Mouse (Mus musculus): ENCODE measurements around the gene Tnk1. TPM values are rescaled to one million over a fixed set of nuclear protein-coding genes. Genes with fewer than 3 reads are reported as not detected.

Tnk1 gene
- polyA plus RNA-seq (2017; shearing (Covaris generic)), result not detected

DNA sequence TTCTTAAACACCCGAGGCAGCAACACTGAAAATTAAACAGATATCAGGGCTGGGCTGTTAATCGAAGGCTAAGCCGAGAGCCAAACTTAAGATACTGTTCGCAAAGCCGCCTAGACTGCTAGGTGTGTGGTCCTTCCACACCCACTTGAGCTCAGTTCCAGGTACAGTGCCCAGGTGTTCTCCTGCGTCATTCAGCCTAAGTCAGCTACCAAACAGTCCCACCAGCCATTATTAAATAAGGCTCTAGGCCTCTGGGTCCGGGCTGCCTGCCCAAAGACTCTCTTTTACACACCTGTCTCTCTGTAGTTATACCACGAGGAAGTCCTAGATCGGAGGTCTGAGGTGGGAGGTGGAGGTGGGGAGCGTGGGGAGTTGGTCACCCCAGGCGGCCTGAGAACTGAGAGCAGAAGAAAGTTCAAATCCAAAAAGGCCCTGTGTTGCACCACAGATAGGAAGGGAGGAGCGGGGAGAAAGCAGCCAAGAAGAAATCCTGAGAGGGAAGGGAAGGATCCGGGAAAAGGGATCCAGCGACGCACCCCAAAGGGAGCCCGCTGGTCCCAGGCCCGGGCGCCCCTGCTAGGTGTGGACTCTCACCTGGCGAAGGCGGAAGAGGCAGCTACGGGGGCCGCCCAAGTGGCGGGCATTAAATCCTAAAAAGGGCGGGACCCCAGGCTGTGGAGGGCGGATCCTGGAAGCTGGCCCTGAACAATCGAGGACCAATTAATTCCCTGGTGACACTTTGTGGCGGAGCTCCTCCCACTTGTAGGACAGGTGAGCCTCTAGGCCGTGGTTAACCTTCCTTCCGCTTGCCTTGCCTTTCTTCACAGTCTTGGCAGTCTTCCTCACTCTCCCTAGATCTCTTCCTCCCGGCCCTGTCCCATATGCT lies at the start of gene Tnk1:
Gene Tnk1, minus strand, starts transcription at position 618 of the 886 bp plus-strand sequence.
- no peak for ATAC-seq

DNA sequence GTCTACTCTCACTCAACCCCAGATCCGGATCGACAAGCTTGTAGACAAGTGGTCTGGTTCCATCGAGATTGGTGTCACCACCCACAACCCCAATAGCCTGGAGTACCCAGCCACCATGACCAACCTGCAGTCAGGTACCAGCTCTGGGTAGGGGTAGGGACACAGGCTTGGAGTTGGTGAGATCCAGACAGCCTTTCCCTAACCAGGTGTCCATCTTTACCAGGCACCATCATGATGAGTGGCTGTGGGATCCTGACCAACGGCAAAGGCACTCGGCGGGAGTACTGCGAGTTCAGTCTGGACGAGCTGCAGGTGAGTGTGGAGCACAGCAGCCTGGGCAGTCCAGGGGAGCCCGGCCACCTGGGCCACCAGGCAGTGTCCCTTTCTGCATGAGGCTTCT lies 45.8 kb upstream of the Tnk1 start:
- ATAC-seq, result no peak

DNA sequence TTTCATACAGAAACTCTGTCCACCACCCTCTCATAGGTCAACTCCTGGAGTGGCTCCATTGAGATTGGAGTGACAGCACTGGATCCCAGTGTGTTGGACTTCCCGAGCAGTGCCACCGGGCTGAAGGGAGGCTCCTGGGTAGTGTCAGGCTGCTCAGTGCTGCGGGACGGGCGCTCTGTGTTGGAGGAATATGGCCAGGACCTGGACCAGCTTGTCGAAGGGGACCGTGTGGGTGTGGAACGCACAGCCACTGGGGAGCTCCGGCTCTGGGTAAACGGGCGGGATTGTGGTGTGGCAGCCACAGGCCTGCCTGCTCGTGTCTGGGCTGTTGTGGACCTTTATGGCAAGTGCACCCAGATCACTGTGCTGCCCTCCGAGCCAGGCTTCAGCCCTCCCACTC lies 44.4 kb upstream of the Tnk1 start:
- ATAC-seq, result no peak

DNA sequence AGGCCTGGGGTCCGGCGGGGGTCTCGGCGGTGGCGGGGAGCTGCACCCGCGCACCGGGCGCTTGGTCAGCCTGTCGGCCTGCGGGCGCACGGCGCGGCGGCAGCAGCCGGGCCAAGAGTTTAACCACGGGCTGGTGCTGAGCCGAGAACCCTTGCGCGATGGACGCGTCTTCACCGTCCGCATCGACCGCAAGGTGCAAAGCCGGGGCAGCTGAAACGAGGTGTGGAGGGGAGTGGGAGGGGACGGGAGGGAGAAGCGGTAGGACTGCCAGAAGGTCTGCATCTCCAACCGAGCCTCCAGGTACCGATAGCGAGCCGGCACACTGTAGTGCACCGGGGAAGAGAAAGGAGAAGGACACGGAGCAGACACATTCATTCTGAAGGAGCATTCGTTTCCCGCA lies 43.5 kb upstream of the Tnk1 start:
- ATAC-seq, result no peak

DNA sequence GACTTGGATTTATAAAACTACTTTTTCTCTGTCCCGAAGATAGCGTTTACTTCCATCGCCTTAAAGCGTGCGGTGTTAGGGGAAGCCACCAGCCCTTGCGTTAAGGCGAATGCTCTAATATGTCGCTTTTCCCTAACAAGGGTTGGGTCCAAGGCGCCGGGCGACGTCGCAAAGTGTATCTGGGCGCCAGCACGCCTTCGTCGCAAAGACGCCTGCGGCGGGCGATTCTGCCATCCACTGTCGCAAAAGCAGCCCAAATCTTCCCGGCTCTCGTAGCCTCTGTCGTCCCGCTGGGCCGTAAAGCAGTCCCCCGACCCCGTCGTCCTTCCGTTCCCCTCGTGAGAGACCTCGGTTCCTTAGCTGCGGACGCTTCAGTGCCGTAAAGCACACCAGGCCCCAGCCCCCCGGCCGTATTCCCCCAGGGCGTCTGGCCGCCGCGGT lies 42.9 kb upstream of the Tnk1 start:
- ATAC-seq, result peak; percentile 55

DNA sequence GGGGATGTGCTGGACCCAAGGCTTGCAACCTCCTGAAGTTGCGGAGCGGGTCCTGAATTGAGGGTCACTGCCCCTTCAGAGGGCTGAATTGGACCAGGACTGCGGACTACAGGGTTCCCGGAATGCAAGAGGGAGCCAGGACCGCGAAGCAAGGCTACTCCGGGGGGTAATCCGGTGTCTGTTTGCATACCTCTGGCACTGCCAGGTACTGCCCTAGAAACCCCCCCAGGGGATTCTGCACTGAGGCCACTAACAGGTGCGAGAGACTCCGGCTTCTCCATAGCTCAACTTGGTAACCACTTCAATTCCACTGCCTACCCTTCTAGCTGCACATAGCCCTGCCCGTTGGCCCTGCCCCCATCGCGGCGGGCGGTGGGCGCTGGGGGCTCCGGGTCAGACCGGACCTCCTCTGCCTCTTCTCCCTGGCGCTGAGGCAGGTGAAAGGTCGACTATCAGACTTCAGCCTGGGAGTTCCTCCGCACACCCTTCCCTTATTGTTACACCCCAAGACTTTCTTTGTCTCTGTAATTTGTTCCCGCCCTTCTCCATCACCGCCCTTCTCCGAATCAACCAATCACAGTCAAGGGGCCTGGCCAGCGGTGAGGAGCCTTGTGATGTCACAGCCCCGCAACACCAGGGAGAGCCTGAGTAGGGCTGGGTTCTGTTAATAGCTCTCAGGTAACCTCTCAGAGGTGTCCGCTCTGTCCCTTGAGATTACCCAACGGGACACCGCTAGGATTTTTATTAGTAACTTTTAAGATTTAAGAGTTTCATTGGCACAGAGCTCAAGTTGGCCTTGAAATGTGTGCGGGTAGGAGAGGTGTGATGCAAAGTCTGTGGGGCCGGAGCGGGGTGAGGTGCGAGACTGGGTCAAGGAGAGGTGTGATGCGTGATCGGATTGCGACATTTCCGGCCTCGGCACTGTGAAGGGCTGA lies 42.2 kb upstream of the Tnk1 start, which contains the start of the genes 2810408A11Rik and Neurl4:
Gene 2810408A11Rik, minus strand, starts transcription at position 517 of the 935 bp plus-strand sequence.
Gene Neurl4, plus strand, starts transcription at position 602 of the 935 bp plus-strand sequence.
- peak; percentile 96 for ATAC-seq

DNA sequence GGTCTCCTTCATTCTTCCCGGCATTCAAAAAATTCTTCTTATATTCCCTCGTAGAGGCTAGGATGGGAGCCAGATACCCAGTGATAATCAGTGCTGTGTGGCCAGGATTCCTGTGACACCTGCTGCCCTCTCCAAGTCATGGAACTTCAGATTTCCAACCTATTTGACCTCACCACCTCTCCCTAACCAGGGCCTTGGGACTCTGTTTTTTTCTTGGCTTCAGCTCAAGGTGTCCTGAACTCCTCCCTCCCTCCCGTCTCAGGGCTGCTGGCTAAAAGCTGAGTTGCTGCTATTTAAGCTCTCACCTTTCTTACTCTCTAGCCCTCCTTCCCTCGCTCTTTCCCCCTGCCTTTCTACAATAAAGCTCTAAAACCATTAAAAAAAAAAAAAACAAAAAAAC lies 41.3 kb upstream of the Tnk1 start:
- ATAC-seq, result no peak

DNA sequence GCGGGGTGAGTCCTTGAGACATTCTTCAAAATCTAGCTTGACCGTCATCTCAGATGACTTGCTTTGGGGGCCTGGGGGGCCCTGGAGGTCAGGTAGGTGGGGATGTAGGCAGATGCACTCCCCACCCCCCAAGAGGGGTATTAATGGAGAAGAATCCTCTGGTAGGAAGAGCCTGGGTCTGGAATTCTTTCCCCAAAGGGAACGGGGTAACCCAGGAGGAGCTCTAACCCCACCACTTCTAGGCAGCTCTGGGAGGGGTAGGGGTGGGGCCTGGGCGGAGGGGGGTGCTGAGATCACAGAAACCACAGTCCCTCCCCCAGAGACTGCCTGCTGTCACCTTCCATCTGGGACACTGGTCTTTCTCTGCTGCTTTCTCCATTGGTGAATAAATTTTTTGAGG lies 36.8 kb upstream of the Tnk1 start, which contains the start of gene Acap1:
Gene Acap1, minus strand, starts transcription at position 249 of the 400 bp plus-strand sequence.
- ATAC-seq, result peak; percentile 37

DNA sequence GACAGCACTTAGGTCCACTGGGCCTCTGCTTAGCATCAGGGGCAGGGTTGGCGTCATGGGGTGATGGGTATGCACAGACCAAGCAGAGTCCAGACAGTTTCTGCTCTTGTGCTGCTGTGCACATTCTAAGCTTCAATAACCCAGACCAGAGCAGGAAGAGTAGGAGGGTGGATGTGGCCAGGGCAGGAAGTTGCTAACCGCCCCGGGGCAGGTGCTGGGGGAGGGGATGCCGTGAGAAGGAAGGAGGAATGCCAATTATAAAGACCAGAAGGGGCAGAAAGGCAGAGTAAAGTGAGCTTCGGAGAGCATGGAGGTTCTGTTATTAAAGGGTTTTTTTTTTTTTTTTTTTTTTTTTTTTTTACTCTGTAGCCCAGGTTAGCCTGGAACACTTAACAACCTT lies 36.1 kb upstream of the Tnk1 start:
- peak; percentile 95 for ATAC-seq

- no peak for ATAC-seq
These were observed 33.0 kb upstream of the Tnk1 start for GRCm38 (mm10) chr11:69891482-69891881.

GRCm38 (mm10) chr11:69886907-69887635 lies 28.5 kb upstream of the Tnk1 start:
- no peak for ATAC-seq

GRCm38 (mm10) chr11:69884663-69885062 lies 26.1 kb upstream of the Tnk1 start:
- no peak for ATAC-seq

GRCm38 (mm10) chr11:69884240-69884639 lies 25.7 kb upstream of the Tnk1 start:
- ATAC-seq, result no peak

DNA sequence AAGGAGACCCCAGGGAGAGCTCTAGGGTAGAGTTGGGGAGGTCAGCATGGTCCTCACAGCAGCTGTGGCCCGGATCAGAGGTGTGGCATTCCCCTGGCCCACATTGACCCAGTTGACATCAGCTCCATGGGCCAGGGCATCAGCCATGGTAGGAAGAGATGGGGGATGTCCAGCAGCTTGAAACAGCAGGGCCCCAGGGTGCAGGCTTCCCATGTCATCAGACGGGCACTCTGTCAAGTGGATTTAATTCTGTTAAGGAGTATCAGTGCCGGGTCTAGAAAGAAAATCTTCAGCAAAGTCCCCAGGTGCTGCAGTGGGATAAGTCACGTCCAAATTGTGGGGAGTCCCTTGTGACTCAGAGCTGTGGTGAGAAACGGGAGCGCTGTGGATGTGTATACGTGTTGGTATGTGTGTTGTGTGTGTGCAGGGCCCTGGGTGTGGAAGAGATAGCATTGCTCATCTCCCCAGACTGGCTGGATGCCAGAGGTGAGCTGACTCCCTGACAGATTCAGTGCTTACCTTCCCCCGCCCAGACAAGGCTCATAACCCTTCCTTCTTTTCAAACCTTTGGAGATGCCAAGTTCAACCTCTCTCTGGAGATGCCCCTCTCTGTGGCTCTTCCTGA lies 25.1 kb upstream of the Tnk1 start:
- ATAC-seq, result no peak

GRCm38 (mm10) chr11:69883066-69883465 lies 24.5 kb upstream of the Tnk1 start:
- no peak for ATAC-seq

- no peak for ATAC-seq
These were observed 23.5 kb upstream of the Tnk1 start for GRCm38 (mm10) chr11:69881787-69882670.

- peak; percentile 38 for ATAC-seq
These were observed 22.5 kb upstream of the Tnk1 start, which contains the start of gene Kctd11 for GRCm38 (mm10) chr11:69880853-69881603. TSS of gene Kctd11 (minus strand) at chr11:69881406.

- ATAC-seq, result peak; percentile 45
These were observed 21.9 kb upstream of the Tnk1 start for GRCm38 (mm10) chr11:69880506-69880852.

DNA sequence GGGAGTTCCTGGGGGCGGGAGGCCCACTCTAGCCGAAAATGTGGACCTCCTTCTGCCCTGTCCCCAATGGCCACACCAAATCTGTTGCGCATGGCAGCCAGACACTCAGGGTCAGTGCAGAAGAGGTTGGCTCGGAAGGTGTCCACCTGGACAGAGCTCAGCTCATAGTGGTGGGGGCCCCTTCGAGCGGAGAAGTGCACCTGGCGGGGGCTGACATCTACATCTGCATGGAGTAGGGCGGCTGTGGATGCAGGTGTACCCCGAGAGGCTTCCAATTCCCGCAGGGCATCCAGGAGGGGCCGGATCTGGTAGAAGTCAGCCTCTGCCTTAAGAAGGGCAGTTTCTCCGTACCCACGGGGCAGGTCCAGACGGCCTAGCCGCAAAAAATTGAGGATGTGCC lies 21.2 kb upstream of the Tnk1 start:
- ATAC-seq, result no peak

GRCm38 (mm10) chr11:69878952-69879351 lies 20.4 kb upstream of the Tnk1 start:
- ATAC-seq, result no peak
